Mouse (Mus musculus) activated CD4-positive, CD25-positive, alpha-beta regulatory T cell, adult 4 months (primary cell): ENCODE data around the gene Mvb12a. TPM values are rescaled to one million over a fixed set of nuclear protein-coding genes. Genes with fewer than 3 reads are reported as not detected.

ENCODE experiments used
- ATAC-seq: one replicate; pipeline ENCODE4 v1.8.0; 2017
- polyA plus RNA-seq, 2 experiments: library from polyadenylated mRNA; unstranded; fragments of 100-300 nt; shearing (Covaris generic); gene quantifications; one replicate each; pipeline ENCODE4 v1.2.1; 2017

Gene Mvb12a
- polyA plus RNA-seq, 2 experiments from 2014 or later = 59.3 to 71.7 TPM

- ATAC-seq = no peak
Measured at GRCm38 (mm10) chr8:71567587-71567986, 24.9 kb downstream of the Mvb12a start.

- ATAC-seq = no peak
Measured at GRCm38 (mm10) chr8:71568387-71568937, 25.7 kb downstream of the Mvb12a start, which contains the start of gene Slc27a1. Gene Slc27a1 (plus strand): TSS chr8:71568882.

DNA sequence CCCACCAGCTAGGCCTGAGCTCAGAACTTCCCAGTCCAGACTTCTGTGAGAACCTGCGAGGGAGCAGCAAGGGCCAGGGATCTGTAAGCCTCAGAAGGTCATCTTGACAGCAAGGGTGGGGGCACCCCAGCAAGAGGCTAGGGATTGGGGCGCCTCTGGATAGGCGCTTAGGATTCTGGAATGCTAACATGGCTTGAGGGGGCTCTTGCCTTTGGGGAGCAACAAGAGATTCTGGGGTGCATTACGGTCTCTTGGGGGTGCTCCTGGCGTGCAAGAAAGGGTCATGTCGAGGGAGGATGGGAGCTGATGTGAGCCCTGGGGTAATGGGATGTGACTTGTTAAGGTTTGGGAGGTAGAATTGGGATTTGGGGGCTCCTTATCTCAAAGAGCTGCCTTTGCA is 26.2 kb downstream of the Mvb12a start:
- ATAC-seq = no peak

- peak; percentile 34 for ATAC-seq
Measured at GRCm38 (mm10) chr8:71569366-71570290, 26.9 kb downstream of the Mvb12a start.

- peak; percentile 90 for ATAC-seq
Measured at GRCm38 (mm10) chr8:71570291-71570954, 27.7 kb downstream of the Mvb12a start.

- ATAC-seq = no peak
Measured at GRCm38 (mm10) chr8:71572077-71572476, 29.4 kb downstream of the Mvb12a start.

DNA sequence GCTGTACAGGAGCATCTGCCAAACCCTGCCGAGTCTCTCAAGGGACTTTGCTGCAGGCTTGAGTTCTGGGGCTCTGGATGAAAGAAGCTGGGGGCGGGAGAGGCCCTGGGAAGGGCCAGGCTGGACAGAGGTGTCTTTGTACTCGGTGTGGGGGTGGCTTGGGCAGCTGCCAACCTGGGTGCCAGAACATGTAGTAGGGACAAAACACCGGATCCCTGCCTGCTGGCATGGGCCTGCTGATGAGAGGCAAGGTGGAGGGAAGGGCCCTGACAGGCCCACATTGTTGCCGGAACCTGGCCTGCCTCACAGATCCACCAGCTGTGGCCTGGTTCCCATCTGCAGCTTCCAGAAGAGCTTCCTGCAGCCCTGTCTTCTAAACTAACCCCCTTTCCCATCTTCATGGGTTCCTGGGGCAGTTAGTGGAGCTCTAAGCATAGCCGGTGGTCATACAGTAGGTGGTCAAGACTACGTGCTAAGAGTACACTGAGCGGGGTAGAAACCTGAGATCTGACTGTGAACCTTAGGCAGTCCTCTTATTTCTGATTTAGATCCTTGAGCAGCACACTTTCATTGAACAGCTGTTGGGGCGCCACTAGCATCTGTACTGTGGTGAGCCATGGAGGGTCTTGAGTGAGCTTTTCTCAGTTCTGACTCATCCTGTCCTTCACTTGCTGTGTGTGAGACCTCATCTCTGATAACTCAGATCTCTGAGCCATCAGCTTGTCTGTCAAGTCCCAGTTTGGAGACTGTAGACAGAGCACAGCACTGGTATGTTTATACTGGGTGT is 30.3 kb downstream of the Mvb12a start:
- ATAC-seq = no peak

DNA sequence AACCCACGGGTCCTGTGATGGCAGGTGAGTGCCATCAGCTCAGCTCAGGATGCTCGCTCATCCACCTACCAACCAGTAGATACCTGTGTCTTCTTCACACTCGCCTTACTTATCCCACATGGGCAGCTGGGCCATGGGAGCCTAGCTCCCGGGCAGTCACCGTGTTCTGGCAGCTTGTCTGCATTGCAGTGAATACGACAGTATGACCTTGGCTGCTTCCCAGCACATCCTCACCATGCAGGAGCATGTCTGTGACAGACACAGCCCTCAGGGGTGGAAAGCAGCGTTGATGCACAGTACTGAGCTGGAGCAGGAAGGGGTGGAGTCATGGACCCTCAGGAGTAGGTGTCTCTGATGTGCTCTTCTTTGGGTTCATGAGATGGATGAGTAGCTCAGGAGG is 31.7 kb downstream of the Mvb12a start:
- ATAC-seq = no peak

DNA sequence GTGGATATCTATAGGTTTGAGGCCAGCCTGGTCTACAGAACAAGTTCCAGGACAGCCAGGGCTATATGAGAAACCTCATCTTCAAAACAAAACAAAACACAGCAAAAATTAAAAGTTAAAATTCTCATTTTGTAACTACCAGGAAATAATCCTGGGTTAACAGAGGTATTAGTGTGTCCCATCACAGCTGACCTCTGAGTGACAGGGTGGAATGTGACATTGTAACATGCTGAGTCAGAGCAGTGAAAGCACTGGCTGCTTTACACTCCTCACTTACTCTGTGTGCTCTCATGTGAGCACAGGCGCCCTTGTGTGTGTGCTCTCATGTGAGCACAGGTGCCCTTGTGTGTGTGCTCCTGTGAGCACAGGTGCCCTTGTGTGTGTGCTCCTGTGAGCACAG is 32.3 kb downstream of the Mvb12a start:
- ATAC-seq = no peak

GRCm38 (mm10) chr8:71577856-71578387 is 35.2 kb downstream of the Mvb12a start:
- no peak for ATAC-seq

DNA sequence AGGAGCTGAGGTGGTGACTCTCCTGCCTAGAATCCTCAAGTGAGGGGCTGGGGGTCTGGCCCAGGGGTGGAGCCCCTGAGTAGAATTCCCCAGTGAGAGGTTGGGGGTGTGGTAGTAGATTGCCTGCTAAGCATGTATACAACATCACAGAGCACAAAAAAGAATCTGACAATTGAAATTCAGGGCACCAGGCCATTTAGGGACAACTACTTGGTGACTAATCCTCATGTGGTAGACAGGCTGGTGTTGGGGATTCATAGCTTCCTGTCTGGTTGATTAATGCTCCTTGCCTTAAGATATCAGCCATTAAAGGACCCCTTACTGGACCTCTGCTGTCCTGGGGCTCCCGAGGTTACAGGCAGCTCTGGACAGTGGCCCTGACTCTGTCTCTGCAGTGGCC is 36.3 kb downstream of the Mvb12a start:
- ATAC-seq = no peak

GRCm38 (mm10) chr8:71579476-71579875 is 36.8 kb downstream of the Mvb12a start:
- no peak for ATAC-seq

- no peak for ATAC-seq
Measured at GRCm38 (mm10) chr8:71580201-71580600, 37.5 kb downstream of the Mvb12a start.

DNA sequence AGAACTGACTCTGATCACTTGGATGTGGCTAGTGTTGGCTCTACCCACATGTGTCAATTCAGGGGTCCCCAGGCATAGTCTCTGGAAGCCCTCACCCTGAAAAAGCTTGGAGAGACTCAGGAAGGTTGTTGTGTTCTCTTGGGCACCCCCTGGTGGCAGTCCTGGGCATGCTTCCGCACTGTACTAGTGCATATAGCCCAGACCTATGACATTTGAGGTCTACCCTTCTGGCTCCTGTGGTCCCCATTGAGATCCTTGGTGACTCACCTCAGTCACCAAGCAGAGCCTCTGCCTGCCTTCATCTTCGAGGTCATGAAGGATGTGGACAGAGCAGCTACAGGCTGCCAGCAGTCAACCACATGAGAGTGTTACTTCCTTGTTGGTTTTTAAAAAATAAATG is 44.2 kb downstream of the Mvb12a start:
- no peak for ATAC-seq

- ATAC-seq = no peak
Measured at GRCm38 (mm10) chr8:71588762-71589161, 46.0 kb downstream of the Mvb12a start.

- no peak for ATAC-seq
Measured at GRCm38 (mm10) chr8:71591017-71591416, 48.3 kb downstream of the Mvb12a start.

DNA sequence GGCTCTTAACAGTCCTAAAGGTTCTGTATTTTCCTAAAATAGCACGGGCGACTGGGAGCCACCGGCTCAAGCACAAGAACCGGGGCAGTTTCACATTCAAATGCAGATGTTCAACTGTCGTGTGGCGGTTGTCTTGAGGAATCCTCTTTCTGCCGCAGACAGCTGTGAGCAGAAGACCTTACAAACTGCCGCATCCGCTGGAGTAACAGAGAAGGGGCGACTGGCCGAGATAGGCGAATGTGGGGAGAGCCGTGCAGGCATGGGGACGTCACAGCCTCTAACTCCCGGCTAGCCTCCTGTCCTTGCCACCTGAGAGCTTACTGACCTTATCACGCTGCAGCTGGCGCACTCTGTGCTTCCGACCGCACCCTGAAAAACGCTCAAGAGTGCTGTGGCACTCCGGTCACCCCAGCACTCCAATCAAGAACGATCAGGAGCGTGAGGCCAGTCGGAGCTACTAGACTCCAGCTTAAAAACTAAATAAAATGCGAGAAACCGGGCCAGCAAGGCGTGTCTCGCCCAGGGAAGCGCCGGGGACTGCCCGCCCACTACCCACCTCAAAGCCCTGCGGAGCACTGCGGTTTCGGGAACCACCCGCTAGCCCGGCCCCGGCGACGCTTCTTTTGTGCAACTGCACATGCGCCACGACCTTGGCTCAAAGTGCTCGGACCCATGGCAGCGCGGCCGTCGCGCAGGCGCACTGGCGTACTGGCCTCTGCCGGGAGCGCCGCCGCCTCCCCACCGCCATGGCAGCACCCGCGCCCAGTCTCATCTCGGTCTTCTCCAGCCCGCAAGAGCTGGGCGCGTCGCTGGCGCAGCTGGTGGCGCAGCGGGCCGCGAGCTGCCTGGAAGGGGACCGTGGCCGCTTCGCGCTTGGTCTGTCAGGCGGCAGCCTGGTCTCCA is 49.0 kb downstream of the Mvb12a start, which contains the start of gene Pgls:
Gene Pgls, plus strand, starts transcription at position 706 of the 903 bp plus-strand sequence.
- ATAC-seq = peak; percentile 77

GRCm38 (mm10) chr8:71592374-71593170 is 49.9 kb downstream of the Mvb12a start:
- ATAC-seq = peak; percentile 17

- ATAC-seq = no peak
Measured at GRCm38 (mm10) chr8:71593556-71594323, 51.0 kb downstream of the Mvb12a start.
